Mouse (Mus musculus) heart, embryonic 11.5 days (tissue): ENCODE results near the gene Rell1. TPM values are rescaled to one million over a fixed set of nuclear protein-coding genes. Genes with fewer than 3 reads are reported as not detected.

Experiments
- ATAC-seq: fragments of 200-750 bp; cut with Nextera tagmentation; replicated peaks from 2 replicates; pipeline ENCODE4 v1.8.0; 2017; ENCODE audit warnings: moderate library complexity; ENCODE audit not compliant: insufficient number of reproducible peaks, low FRiP score, low TSS enrichment
- H3K27ac ChIP-seq: fragments of 300-500 bp; sonication (generic); 2 replicates; pipeline ENCODE4 v1.5.1; 2014; ENCODE audit warnings: mild to moderate bottlenecking, low read depth, low read length
- H3K27me3 ChIP-seq: fragments of 300-500 bp; sonication (generic); 2 replicates; pipeline ENCODE4 v1.6.1; 2014; ENCODE audit warnings: mild to moderate bottlenecking, low read length, mixed read lengths; ENCODE audit not compliant: control insufficient read depth, insufficient read depth
- H3K36me3 ChIP-seq: fragments of 300-500 bp; sonication (generic); 2 replicates; pipeline ENCODE4 v1.6.1; 2014; ENCODE audit warnings: mild to moderate bottlenecking, low read length, moderate library complexity, mixed read lengths; ENCODE audit not compliant: control insufficient read depth, insufficient read depth
- H3K4me1 ChIP-seq: fragments of 300-500 bp; sonication (generic); 2 replicates; pipeline ENCODE4 v1.6.1; 2014; ENCODE audit warnings: low read length; ENCODE audit not compliant: control insufficient read depth, insufficient read depth
- H3K4me2 ChIP-seq: fragments of 300-500 bp; sonication (generic); 2 replicates; pipeline ENCODE4 v1.6.1; 2014; ENCODE audit warnings: mild to moderate bottlenecking, moderate library complexity
- H3K4me3 ChIP-seq: fragments of 300-500 bp; sonication (generic); 2 replicates; pipeline ENCODE4 v1.5.1; 2014; ENCODE audit warnings: low read depth, low read length
- H3K9ac ChIP-seq: fragments of 300-500 bp; sonication (generic); 2 replicates; pipeline ENCODE4 v1.6.1; 2014; ENCODE audit warnings: mild to moderate bottlenecking, low read depth, low read length, moderate library complexity
- H3K9me3 ChIP-seq: fragments of 300-500 bp; sonication (generic); replicated peaks from 2 replicates; pipeline ENCODE4 v1.6.1; 2016; ENCODE audit warnings: low read length; ENCODE audit not compliant: control insufficient read depth
- WGBS: fragments of 180-500 bp; shearing (Covaris S2); extraction: QIAGEN DNeasy Blood & Tissue Kit; methylation state at CpG from one replicate; pipeline ENCODE4 v1.1.7; 2014; ENCODE audit not compliant: insufficient replicate concordance; 5-methylcytosine and 5-hydroxymethylcytosine counted together
- polyA plus RNA-seq: library from polyadenylated mRNA; unstranded; fragments of >200 nt; fragmentation: Nextera tagmentation; extraction: Ambion mirVana; gene quantifications from 2 replicates; pipeline ENCODE4 v1.2.1, GENCODE M21; 2014

Gene Rell1
- polyA plus RNA-seq, 1 experiment from 2014 or later, result 6.6 TPM

GRCm38 (mm10) chr5:63943291-63943690 is 25.4 kb downstream of the Rell1 start:
- H3K9ac ChIP-seq, result no peak overlapping the region
- H3K4me3 ChIP-seq, result no peak overlapping the region
- H3K4me2 ChIP-seq, result no peak overlapping the region
- no peak for ATAC-seq
- no peaks in the 10 kb centered on the region for H3K9me3 ChIP-seq
- no peaks in the 10 kb centered on the region for H3K4me1 ChIP-seq
- no peak overlapping the region for H3K27ac ChIP-seq
- no peaks in the 10 kb centered on the region for H3K27me3 ChIP-seq
- WGBS, result 86% methylated on average over 9 of the region's 9 CpGs
- no peaks in the 10 kb centered on the region for H3K36me3 ChIP-seq

GRCm38 (mm10) chr5:63941891-63942290 is 26.8 kb downstream of the Rell1 start:
- H3K27me3 ChIP-seq, result no peaks in the 10 kb centered on the region
- WGBS, result 70% methylated on average over 5 of the region's 5 CpGs
- no peak overlapping the region for H3K4me2 ChIP-seq
- no peak for ATAC-seq
- H3K4me3 ChIP-seq, result no peak overlapping the region
- no peaks in the 10 kb centered on the region for H3K4me1 ChIP-seq
- no peaks in the 10 kb centered on the region for H3K9me3 ChIP-seq
- H3K36me3 ChIP-seq, result no peaks in the 10 kb centered on the region
- no peak overlapping the region for H3K9ac ChIP-seq
- H3K27ac ChIP-seq, result no peak overlapping the region

DNA sequence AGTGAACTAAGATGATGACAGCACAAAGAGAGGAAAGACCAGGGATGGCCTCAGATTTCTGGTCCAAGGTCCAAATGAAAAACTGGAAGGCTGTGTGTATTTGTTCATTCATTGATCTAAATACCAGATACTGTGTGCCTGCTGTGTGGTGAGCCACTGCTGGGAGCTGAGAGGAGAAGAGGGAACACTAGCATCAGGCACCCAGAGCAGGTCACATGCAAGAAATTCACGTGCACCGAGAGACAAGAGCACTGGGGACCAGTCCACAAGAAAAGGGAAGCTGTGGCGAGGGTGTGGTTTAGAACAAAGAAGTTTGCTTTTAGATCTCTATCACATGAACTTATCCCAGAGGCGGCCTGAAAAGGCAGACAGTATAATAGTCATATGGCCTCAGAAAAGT is 30.1 kb downstream of the Rell1 start:
- Histone ChIP-seq H3K4me1 (no peaks in the 10 kb centered on the region), H3K36me3 (no peaks in the 10 kb centered on the region), H3K9me3 (no peaks in the 10 kb centered on the region), H3K4me3 (no peak overlapping the region), H3K4me2 (no peak overlapping the region), H3K27ac (no peak overlapping the region), H3K9ac (no peak overlapping the region), H3K27me3 (no peaks in the 10 kb centered on the region)
- ATAC-seq, result no peak
- 77% methylated on average over 4 of the region's 4 CpGs for WGBS

DNA sequence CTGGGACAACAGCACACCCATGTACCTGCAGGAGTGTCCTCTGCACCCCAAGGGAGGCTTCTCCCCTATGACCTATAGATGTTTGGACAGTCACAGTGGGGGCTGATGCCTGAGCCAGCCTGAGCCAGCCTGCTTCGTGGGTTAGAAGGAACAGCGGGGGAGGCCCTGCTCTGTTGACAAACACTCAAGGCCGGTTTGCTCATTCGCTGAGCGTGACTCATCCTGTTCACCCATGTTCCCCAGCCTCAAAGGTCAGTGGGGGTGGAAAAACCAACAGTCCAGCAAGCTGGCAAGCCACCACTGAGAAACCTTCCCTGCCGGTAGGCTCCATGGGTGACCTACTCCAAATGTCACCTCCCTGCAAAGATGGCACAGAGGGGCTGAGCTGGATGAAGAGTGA is 32.0 kb downstream of the Rell1 start:
- 62% methylated on average over 6 of the region's 6 CpGs for WGBS
- no peaks in the 10 kb centered on the region for H3K9me3 ChIP-seq
- peaks cover 9% of the 10 kb centered on the region for H3K4me1 ChIP-seq
- no peak overlapping the region for H3K9ac ChIP-seq
- no peak overlapping the region for H3K4me2 ChIP-seq
- ATAC-seq, result no peak
- H3K27me3 ChIP-seq, result no peaks in the 10 kb centered on the region
- no peaks in the 10 kb centered on the region for H3K36me3 ChIP-seq
- H3K4me3 ChIP-seq, result no peak overlapping the region
- H3K27ac ChIP-seq, result no peak overlapping the region

DNA sequence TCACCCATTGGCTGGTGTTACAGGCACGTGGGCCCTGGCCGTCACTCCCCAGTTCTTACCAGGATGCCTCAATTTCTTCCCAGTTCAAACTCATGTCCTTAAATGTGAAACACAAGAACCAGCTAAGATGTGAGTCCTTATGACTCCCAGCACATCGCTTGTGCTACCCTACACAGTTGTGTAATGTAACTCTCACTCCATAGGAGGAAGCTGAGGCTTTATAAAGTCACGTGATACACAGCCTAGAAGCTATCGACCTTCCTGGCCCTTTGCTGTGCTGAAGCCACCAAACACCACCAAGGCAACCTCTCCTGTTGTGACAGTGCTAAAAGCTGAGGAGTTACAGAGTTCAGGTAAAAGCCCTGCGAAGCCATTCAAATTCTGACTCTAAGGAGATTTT is 33.1 kb downstream of the Rell1 start:
- Histone ChIP-seq H3K27me3 (no peaks in the 10 kb centered on the region), H3K9me3 (no peaks in the 10 kb centered on the region), H3K4me1 (peaks cover 9% of the 10 kb centered on the region), H3K27ac (no peak overlapping the region), H3K36me3 (no peaks in the 10 kb centered on the region), H3K4me2 (no peak overlapping the region), H3K4me3 (no peak overlapping the region), H3K9ac (no peak overlapping the region)
- no peak for ATAC-seq
- 77% methylated on average over 6 of the region's 6 CpGs for WGBS

GRCm38 (mm10) chr5:63932829-63933228 is 35.9 kb downstream of the Rell1 start:
- H3K27me3 ChIP-seq, result no peaks in the 10 kb centered on the region
- H3K4me3 ChIP-seq, result no peak overlapping the region
- WGBS, result 29% methylated on average over 10 of the region's 10 CpGs
- no peak overlapping the region; the same call in 1 of the 2 replicates for H3K4me2 ChIP-seq
- no peak for ATAC-seq
- no peak overlapping the region for H3K9ac ChIP-seq
- no peaks in the 10 kb centered on the region for H3K9me3 ChIP-seq
- no peak overlapping the region for H3K27ac ChIP-seq
- peaks cover 9% of the 10 kb centered on the region for H3K4me1 ChIP-seq
- H3K36me3 ChIP-seq, result no peaks in the 10 kb centered on the region

DNA sequence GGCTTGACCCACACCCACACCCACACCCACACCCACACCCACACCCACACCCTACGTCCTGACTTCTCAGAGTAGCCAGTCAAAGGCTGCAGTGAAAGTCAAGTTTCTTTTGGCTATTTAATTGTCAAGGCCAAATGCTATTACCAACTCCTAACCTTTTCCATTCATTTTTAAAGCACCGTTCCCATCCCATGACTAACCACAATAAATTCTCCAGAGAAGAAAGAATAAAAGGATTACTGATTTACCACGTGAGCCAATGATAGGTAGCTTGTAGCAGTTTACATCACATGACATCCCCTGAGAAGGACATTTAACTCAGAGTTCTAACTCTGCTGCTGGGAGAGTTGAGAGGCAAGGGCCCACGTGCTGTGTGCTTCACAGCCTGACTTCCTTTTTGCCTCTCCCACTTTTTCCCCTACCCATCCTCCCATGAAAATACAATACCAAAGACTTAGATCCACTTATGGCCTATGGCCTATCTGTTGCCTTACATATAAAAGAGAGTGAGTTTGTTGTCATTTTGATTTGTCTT is 37.8 kb downstream of the Rell1 start:
- peaks cover 9% of the 10 kb centered on the region for H3K4me1 ChIP-seq
- H3K36me3 ChIP-seq, result peaks cover 5% of the 10 kb centered on the region; the same call in 1 of the 2 replicates
- H3K27me3 ChIP-seq, result no peaks in the 10 kb centered on the region
- H3K27ac ChIP-seq, result no peak overlapping the region
- no peak overlapping the region for H3K9ac ChIP-seq
- no peak overlapping the region for H3K4me3 ChIP-seq
- ATAC-seq, result no peak
- no peak overlapping the region for H3K4me2 ChIP-seq
- H3K9me3 ChIP-seq, result 0 out of 2 replicates have a peak, but pooled peaks cover 4% of the 10 kb centered on the region
- WGBS, result 78% methylated on average over 4 of the region's 4 CpGs

- Histone ChIP-seq H3K9me3 (0 out of 2 replicates have a peak, but pooled peaks cover 4% of the 10 kb centered on the region), H3K36me3 (peaks cover 5% of the 10 kb centered on the region; the same call in 1 of the 2 replicates), H3K4me1 (no peaks in the 10 kb centered on the region), H3K9ac (no peak overlapping the region), H3K4me3 (no peak overlapping the region), H3K27me3 (no peaks in the 10 kb centered on the region), H3K27ac (no peak overlapping the region), H3K4me2 (no peak overlapping the region)
- 82% methylated on average over 14 of the region's 14 CpGs for WGBS
- ATAC-seq, result no peak
These were observed 43.6 kb downstream of the Rell1 start for GRCm38 (mm10) chr5:63925035-63925628.
